Mouse (Mus musculus) myocyte (in vitro differentiated cells): ENCODE measurements around the gene Irf2bp2. TPM values are rescaled to one million over a fixed set of nuclear protein-coding genes. Genes with fewer than 3 reads are reported as not detected.
A peak's percentile ranks its signal among the peaks of the same experiment; 100 is the strongest.

Experiments used
- H3K27me3 ChIP-seq: one replicate; pipeline ENCODE4 v1.6.1; 2011; ENCODE audit not compliant: control insufficient read depth, insufficient read depth, insufficient read length
- H3K36me3 ChIP-seq: one replicate; pipeline ENCODE4 v1.6.1; 2011; ENCODE audit not compliant: control insufficient read depth, insufficient read depth
- H3K4me2 ChIP-seq: one replicate; pipeline ENCODE4 v1.6.1; 2011; ENCODE audit warnings: low read depth, control low read depth
- H3K4me3 ChIP-seq: one replicate; pipeline ENCODE4 v1.5.1; 2011; ENCODE audit warnings: mild to moderate bottlenecking, control low read depth, moderate library complexity
- H3K79me2 ChIP-seq: one replicate; pipeline ENCODE4 v1.6.1; 2011; ENCODE audit not compliant: control insufficient read depth, insufficient read depth
- H3ac ChIP-seq: one replicate; pipeline ENCODE4 v1.6.1; 2011; ENCODE audit not compliant: control insufficient read depth, insufficient read length
- CEBPB ChIP-seq: IDR thresholded peaks from 2 replicates; pipeline ENCODE4 v1.6.1; 2011; ENCODE audit warnings: mild to moderate bottlenecking, moderate library complexity; ENCODE audit not compliant: poor library complexity, insufficient read depth, severe bottlenecking
- E2F4 ChIP-seq: IDR thresholded peaks from one replicate; pipeline ENCODE4 v1.6.1; 2011; ENCODE audit warnings: mild to moderate bottlenecking, control low read depth, moderate library complexity; ENCODE audit not compliant: insufficient read depth
- MAX ChIP-seq: IDR thresholded peaks from one replicate; pipeline ENCODE4 v1.6.1; 2011; ENCODE audit warnings: low read depth, mild to moderate bottlenecking, control low read depth
- MYOD1 ChIP-seq, 3 experiments: IDR thresholded peaks; one replicate each; pipeline ENCODE4 v1.6.1; 2011; ENCODE audit warnings: control low read depth in 2 of 3, low read depth in 2 of 3, mild to moderate bottlenecking in 2 of 3, moderate library complexity in 1 of 3; ENCODE audit not compliant: insufficient read length in 2 of 3, control insufficient read depth in 1 of 3
- MYOG ChIP-seq, 3 experiments: IDR thresholded peaks; one replicate each; pipeline ENCODE4 v1.6.1; 2011; ENCODE audit warnings: control low read depth in 2 of 3, low read depth in 2 of 3, mild to moderate bottlenecking in 2 of 3; ENCODE audit not compliant: insufficient read length in 2 of 3, control insufficient read depth in 1 of 3, insufficient read depth in 1 of 3
- POLR2A ChIP-seq: IDR thresholded peaks from one replicate; pipeline ENCODE4 v1.6.1; 2011; ENCODE audit warnings: low read depth, mild to moderate bottlenecking, control low read depth, moderate library complexity; ENCODE audit not compliant: insufficient read length
- POLR2AphosphoS2 ChIP-seq: IDR thresholded peaks from one replicate; pipeline ENCODE4 v1.6.1; 2011; ENCODE audit warnings: low read depth, control low read depth; ENCODE audit not compliant: insufficient read length
- REST ChIP-seq: IDR thresholded peaks from one replicate; pipeline ENCODE4 v1.6.1; 2011; ENCODE audit warnings: mild to moderate bottlenecking, control low read depth, moderate library complexity; ENCODE audit not compliant: insufficient read depth, insufficient read length
- SRF ChIP-seq: IDR thresholded peaks from one replicate; pipeline ENCODE4 v1.6.1; 2011; ENCODE audit warnings: low read depth; ENCODE audit not compliant: control insufficient read depth, insufficient read length
- TCF12 ChIP-seq: IDR thresholded peaks from one replicate; pipeline ENCODE4 v1.6.1; 2011; ENCODE audit warnings: mild to moderate bottlenecking, control low read depth; ENCODE audit not compliant: poor library complexity, insufficient read depth, severe bottlenecking
- TCF3 ChIP-seq: IDR thresholded peaks from one replicate; pipeline ENCODE4 v1.6.1; 2011; ENCODE audit warnings: low read depth, control low read depth; ENCODE audit not compliant: insufficient read length
- USF1 ChIP-seq: IDR thresholded peaks from one replicate; pipeline ENCODE4 v1.6.1; 2011; ENCODE audit warnings: low read depth, mild to moderate bottlenecking, control low read depth, moderate library complexity
- polyA plus RNA-seq: library from polyadenylated mRNA; unstranded; fragments of >200 nt; fragmentation: generic; extraction: Trizol; gene quantifications from one replicate; pipeline ENCODE4 v1.2.1, GENCODE M21; 2012; ENCODE audit warnings: missing spikeins

The Irf2bp2 gene
- polyA plus RNA-seq, 1 experiment, result 16.8 TPM

DNA sequence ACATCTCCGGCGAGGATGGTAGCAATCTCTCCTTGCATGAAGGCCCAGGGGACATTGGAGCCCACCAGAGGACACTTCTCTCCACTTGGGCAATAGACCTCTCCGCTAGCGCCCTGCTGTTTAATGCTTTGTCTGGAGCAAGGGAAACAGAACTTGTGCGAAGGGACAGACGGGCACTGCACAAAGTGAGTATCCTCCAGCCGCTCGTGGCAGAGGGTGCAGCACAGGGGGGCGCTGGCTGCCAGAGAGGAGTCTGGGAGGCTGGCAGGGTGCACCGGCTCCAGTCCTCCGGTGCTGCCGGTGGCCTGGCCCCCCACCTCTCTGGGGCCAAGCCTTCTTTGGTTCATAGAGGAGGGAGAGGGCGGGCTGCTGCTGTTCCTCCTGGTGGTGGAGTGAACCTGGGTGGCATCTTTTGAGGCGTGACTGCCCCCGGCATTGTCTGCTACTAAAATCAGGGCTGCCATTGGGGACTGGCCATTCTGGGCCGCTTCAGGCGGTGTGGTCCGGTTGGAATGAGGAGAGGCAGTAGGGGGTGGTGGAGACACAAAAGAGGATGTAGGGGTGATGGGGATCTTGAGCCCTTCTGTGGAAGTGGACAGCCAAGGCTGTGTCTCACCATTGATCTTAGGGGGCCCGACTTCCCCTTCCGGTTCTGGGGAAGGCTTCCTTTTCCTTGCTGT is 2.5 kb downstream of the Irf2bp2 start:
- Histone ChIP-seq H3ac (peak overlapping the region; percentile 81), H3K27me3 (no peaks in the 10 kb centered on the region), H3K4me2 (peak overlapping the region; percentile 81), H3K79me2 (peaks cover 58% of the 10 kb centered on the region), H3K36me3 (peaks cover 35% of the 10 kb centered on the region), H3K4me3 (peak overlapping the region; percentile 98)
- TF ChIP-seq CEBPB, result no peak
- peak in 1 of 3 experiments; percentile 43 for TF ChIP-seq MYOG (IDR thresholded peaks at IDR 0.05; ENCODE audit: control insufficient read depth in 1 of 3, insufficient read depth in 1 of 3, insufficient read length in 2 of 3, low read depth in 2 of 3)
- TF ChIP-seq POLR2A, result peak; percentile 11
- TF ChIP-seq POLR2AphosphoS2, result peak; percentile 31

DNA sequence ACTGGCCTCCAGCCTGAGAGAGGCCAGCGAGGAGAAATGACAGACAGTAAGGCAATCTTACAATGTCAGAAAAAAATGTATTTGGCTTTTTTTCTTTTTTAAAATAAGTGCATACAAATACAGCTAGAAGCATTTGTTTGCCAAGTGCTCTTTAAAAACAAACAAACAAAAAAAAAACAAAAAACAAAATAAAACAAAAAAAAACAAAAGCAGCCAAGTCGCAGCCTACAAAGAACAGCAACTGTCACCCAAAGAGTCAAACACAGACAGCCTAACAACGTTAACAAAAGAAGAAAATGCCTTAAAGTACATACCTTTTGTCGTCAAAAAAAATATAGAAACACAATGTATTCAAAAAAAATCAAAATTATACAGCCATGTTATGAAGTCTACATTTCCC is 3.2 kb downstream of the Irf2bp2 start:
- TF ChIP-seq TCF12, result no peak
- TF ChIP-seq CEBPB, result no peak
- no peak for TF ChIP-seq MAX
- no peak for TF ChIP-seq MYOG (IDR thresholded peaks at IDR 0.05; ENCODE audit: control insufficient read depth in 1 of 3, insufficient read depth in 1 of 3, insufficient read length in 2 of 3, low read depth in 2 of 3)
- TF ChIP-seq E2F4, result no peak
- no peak for TF ChIP-seq TCF3
- no peak for TF ChIP-seq POLR2A
- TF ChIP-seq REST, result no peak
- no peak for TF ChIP-seq USF1
- TF ChIP-seq POLR2AphosphoS2, result no peak
- no peak for TF ChIP-seq MYOD1 (IDR thresholded peaks at IDR 0.05; ENCODE audit: control insufficient read depth in 1 of 3, insufficient read length in 2 of 3, low read depth in 2 of 3)
- no peak for TF ChIP-seq SRF
- peaks cover 38% of the 10 kb centered on the region for H3K36me3 ChIP-seq
- H3ac ChIP-seq, result peak overlapping the region; percentile 81

DNA sequence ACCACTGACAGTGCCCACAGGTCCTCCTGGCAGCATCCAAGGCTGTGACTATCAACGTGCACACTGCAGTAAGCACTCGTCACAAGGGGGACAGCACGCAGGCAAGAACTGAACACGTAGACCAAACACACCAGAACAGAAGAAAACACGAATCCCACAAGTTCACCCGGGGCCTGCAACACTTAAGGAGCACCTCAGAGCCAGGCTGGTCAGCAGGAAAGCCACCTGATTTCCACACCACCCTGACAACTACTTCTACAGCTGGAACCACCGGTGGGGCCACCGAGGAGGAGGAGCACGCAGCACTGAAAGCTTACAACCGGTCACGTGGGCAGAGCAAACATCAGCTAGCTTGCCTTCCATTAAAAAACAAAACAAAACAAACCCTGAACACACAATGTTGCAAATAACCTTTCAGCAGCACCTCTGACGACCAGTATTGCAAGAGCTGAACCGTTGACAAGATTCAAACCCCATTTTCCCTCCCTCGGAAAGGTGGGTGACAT is 3.7 kb downstream of the Irf2bp2 start:
- H3K27me3 ChIP-seq, result no peaks in the 10 kb centered on the region
- peaks cover 70% of the 10 kb centered on the region for H3K79me2 ChIP-seq
- peak overlapping the region; percentile 98 for H3K4me3 ChIP-seq
- peak overlapping the region; percentile 81 for H3ac ChIP-seq
- peak overlapping the region; percentile 96 for H3K4me2 ChIP-seq
- no peak for TF ChIP-seq TCF12
- peak; percentile 44 for TF ChIP-seq POLR2AphosphoS2
- TF ChIP-seq REST, result no peak
- no peak for TF ChIP-seq E2F4
- TF ChIP-seq USF1, result peak; percentile 91
- H3K36me3 ChIP-seq, result peaks cover 38% of the 10 kb centered on the region

More for the DNA sequence above, 3.2 kb downstream of the Irf2bp2 start:
- Histone ChIP-seq H3K27me3 (no peaks in the 10 kb centered on the region), H3K4me2 (peak overlapping the region; percentile 96), H3K79me2 (peaks cover 65% of the 10 kb centered on the region), H3K4me3 (peak overlapping the region; percentile 98)

DNA sequence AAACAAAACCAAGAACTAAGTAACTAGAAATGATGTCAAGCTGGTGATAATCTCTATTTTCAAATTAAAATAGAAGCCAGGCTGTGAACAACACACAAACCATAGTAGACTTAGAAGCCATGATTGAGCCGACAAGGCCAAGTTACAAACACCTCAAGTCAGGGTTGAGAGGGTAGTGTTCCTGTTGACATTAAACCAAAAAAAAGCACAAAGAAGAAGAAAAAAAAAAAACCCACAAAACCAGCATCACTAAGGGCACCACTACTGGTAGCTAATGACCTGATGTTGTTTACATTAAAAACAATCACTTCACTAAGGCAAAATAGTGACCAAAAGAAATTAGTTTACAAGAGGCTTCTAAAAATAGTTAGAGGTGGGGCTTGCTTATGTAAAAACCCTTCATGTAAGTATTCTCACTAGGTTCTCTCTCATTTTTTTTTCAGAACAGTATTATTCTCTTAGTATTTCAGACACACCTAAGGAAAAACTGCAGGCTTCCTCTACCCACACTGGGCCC is 4.2 kb downstream of the Irf2bp2 start:
- Histone ChIP-seq H3K4me2 (peak overlapping the region; percentile 96), H3K27me3 (no peaks in the 10 kb centered on the region), H3K4me3 (peak overlapping the region; percentile 98), H3K79me2 (peaks cover 75% of the 10 kb centered on the region), H3ac (peak overlapping the region; percentile 81), H3K36me3 (peaks cover 38% of the 10 kb centered on the region)
- TF ChIP-seq POLR2AphosphoS2, result no peak
- TF ChIP-seq TCF3, result no peak
- TF ChIP-seq MYOD1 (IDR thresholded peaks at IDR 0.05; ENCODE audit: control insufficient read depth in 1 of 3, insufficient read length in 2 of 3, low read depth in 2 of 3), result no peak
- TF ChIP-seq MYOG (IDR thresholded peaks at IDR 0.05; ENCODE audit: control insufficient read depth in 1 of 3, insufficient read depth in 1 of 3, insufficient read length in 2 of 3, low read depth in 2 of 3), result no peak
- no peak for TF ChIP-seq USF1
- TF ChIP-seq MAX, result no peak
- TF ChIP-seq E2F4, result no peak
- no peak for TF ChIP-seq REST
- TF ChIP-seq TCF12, result no peak
- no peak for TF ChIP-seq SRF

DNA sequence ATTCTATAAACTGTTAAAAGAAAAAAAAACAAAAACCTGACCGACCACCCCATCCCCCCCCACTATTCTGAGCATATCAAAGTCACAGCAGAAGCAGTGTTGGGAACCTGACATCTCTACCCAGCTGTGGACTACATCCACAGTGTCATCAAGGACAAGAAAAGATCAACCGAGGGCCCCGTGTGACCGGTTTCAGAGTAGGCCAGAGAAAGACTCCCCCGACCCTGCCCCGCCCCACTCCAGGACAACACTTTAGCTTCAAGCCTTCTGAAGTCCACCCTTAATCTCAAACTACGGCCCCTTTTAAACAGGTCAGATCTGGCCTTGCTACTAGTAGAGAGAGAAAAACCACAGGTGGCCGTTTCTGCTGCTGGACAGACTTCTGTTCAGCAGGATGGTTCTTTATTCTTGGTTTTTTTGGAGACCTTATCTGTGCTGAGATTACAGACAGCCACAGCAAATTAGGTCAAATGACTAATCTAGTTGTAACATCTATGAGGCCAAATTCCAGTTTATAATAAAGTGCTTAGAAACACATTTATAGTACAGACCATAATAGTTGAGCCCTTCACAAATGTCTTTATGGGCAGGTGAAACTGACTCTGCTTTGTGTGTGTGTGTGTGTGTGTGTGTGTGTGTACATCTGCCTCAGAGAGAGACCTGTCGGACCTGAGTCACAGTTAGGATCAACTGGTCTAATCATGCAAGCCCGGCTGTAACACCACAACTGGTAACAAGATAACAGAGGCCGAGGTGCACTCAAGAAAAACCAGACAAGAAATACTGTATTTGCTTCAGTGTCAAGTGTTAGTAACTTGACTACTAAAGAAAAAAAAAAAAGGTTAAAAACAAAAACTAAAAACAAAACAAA is 4.9 kb downstream of the Irf2bp2 start:
- Histone ChIP-seq H3K4me2 (peak overlapping the region; percentile 96), H3K79me2 (peaks cover 77% of the 10 kb centered on the region), H3K36me3 (peaks cover 38% of the 10 kb centered on the region), H3ac (no peak overlapping the region), H3K27me3 (no peaks in the 10 kb centered on the region), H3K4me3 (peak overlapping the region; percentile 98)
- no peak for TF ChIP-seq CEBPB
- no peak for TF ChIP-seq TCF3
